Mouse (Mus musculus) embryonic fibroblast, embryonic 13.5 days (primary cell): ENCODE data around the gene Lrriq4. TPM values are rescaled to one million over a fixed set of nuclear protein-coding genes. Genes with fewer than 3 reads are reported as not detected.

Source experiments
- H3K27ac ChIP-seq: 2 replicates; pipeline ENCODE4 v1.5.1; 2012; ENCODE audit warnings: low read length, control low read depth, inconsistent platforms; ENCODE audit not compliant: insufficient read depth
- H3K4me1 ChIP-seq: 2 replicates; pipeline ENCODE4 v1.6.1; 2011; ENCODE audit warnings: low read length; ENCODE audit not compliant: control insufficient read depth, insufficient read depth
- H3K4me3 ChIP-seq: 2 replicates; pipeline ENCODE4 v1.5.1; 2011; ENCODE audit warnings: mild to moderate bottlenecking, control low read depth, low read length; ENCODE audit not compliant: insufficient read depth
- CTCF ChIP-seq: IDR thresholded peaks from 2 replicates; pipeline ENCODE4 v1.5.1; 2011; ENCODE audit warnings: mild to moderate bottlenecking, control low read depth, low read length, moderate library complexity, borderline replicate concordance; ENCODE audit not compliant: insufficient read depth
- POLR2A ChIP-seq: IDR thresholded peaks from 2 replicates; pipeline ENCODE4 v1.6.1; 2011; ENCODE audit warnings: low read depth, mild to moderate bottlenecking, control low read depth, low read length, moderate library complexity
- polyA plus RNA-seq: library from polyadenylated mRNA; stranded (reverse); fragments of >200 nt; gene quantifications from 2 replicates; pipeline ENCODE4 v1.2.4, GENCODE M21; 2011; ENCODE audit warnings: low read depth; ENCODE audit not compliant: missing spikeins, insufficient read length

The Lrriq4 gene
- not detected in 2 replicates for polyA plus RNA-seq

DNA sequence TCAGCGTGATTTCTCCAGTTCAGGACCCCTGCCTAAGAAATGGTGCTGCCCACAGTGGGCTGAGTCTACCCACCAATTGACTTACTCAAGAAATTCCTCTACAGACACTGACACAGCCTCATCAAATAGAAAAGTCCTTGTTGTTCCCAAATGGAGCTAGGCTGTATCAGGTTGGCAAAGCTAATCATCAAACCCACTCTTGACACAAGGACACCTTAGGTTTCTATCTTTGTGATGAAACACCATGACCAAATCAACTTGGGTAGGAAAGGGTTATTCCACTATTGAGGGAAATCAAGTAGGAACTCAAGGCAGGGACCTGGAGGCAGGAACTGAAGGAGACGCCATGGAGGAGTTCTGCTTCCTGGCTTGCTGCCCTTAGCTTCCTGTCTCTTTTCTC lies at the start of gene Lrriq4:
TSS of gene Lrriq4 (plus strand) at position 301 of the 400 bp plus-strand sequence.
- TF ChIP-seq POLR2A (no peak), CTCF (no peak)
- H3K4me3 ChIP-seq = no peak within 1 kb of the TSS
- no peaks in the 10 kb centered on the region for H3K4me1 ChIP-seq
- no peak within 1 kb of the TSS for H3K27ac ChIP-seq

DNA sequence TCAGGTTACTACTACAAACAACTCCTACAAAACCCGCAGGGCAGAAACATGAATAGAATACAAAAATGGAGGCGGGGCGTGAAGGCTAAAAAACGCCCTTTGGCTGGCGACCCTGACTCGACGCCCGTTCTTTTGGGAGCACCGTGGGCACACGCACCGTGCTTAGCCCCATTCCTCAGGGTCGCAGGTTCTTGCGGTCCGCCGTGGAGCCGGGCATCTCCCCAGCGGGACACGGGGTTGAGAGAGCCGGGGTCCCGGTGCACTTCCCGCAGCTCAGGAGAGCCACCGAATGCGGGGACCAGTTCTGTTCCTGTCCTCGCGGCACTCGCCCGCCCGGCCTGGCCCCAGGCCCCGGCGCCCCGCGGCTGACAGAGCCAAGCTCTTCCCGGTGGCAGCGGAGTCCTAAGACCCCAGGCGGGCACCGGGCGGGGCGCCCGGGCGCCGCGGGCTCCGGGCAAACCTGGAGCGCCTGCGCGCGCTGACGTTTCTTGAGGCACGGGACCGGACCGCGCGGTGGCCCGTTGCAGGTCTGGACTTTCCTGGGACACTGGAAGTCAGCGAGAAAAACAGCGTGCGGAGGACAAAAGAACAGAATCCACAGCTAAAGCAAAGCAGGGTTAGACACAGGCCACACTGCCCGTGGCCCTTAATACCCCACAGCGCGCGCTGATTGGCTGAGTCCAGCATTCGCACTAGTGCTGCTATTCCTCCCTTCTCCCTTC lies 49.0 kb upstream of the Lrriq4 start:
- H3K27ac ChIP-seq = no peak overlapping the region
- peak overlapping the region; percentile 53 for H3K4me3 ChIP-seq
- no peaks in the 10 kb centered on the region for H3K4me1 ChIP-seq
- TF ChIP-seq CTCF = no peak
- peak; percentile 63 for TF ChIP-seq POLR2A

DNA sequence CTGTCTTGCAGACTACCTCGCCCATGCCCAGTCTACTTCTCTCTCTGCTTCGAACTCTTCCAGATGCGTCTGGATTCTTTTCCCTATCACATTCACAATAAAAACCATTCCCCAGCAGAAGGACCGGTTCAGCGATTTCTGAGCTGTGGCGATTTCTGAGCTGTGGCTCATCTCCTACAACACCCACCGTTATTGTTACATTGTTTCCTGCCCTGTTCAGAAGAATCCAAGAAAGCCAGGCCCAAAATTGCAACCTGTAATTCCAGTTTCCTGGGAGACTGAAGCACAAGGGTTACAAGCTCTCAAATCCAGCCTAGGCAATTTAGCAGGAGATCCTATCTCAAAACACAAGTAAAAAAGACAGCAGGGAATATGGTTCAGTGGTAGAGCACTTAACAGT lies 47.0 kb upstream of the Lrriq4 start:
- Histone ChIP-seq H3K27ac (no peak overlapping the region), H3K4me1 (no peaks in the 10 kb centered on the region), H3K4me3 (no peak overlapping the region)
- no peak for TF ChIP-seq CTCF
- no peak for TF ChIP-seq POLR2A

DNA sequence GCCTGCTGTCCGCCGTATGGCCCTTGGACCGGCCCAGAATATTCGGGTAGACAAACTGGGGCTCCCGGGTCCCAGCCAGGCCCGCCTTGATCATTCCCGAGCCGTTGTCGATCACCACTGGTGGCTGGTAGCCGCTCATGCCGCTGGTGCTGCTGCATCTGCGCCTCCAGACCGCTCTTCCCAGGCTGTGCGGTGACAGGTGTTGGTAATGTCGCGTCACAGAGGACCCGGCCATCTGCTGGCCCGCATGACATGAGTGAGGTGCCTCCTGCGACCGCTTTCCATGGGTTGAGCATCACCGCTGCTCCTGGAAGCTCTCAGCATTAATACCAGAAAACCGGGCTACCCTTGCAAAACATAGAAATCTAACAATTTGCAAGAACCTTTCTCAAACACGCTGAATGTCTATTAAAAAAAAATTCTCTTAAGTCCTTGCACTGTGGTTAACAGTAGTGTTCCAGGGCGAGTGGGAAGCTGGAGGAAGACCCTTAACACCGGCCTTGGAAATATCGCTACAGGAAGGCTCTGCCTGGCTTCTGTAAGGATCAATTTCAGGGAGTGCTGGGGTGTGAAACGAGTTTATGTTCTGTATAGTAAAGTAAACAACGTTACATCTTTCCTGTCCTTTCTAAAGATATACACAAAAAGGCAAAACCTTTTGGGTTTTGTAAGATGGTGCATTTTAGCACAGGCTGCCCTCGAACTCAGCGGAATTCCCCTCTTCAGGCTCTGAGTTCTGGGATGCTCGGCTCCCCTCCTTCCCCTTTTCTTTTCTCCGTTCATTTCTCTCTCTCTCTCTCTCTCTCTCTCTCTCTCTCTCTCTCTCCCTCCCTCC lies 44.4 kb upstream of the Lrriq4 start, which contains the start of gene Actrt3:
TSS of gene Actrt3 (minus strand) at position 229 of the 835 bp plus-strand sequence.
- TF ChIP-seq CTCF = no peak
- no peak for TF ChIP-seq POLR2A
- Histone ChIP-seq H3K27ac (no peak within 1 kb of the TSS), H3K4me1 (no peaks in the 10 kb centered on the region), H3K4me3 (peak within 1 kb of the TSS; percentile 66)

DNA sequence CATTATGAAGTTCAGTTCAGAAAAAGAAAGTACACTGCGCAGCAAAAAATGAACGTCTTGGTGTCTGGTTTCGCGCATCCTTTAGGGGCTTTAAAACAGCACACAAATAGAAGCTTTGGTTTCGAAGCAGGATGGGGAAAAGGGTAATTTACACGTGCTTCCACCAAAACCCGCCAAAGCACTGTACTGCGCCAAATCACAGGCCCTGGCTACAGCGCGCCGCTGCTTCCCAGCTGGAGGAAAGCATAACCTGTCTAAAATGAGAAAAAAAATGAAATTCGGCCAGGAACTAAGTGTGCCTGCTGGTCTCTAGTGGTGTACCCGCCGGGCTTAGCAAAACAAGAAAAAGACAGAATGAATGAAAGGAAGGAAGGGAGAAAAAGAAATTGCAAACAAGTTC lies 43.6 kb upstream of the Lrriq4 start:
- Histone ChIP-seq H3K4me3 (peak overlapping the region; percentile 66), H3K27ac (no peak overlapping the region), H3K4me1 (no peaks in the 10 kb centered on the region)
- TF ChIP-seq POLR2A = no peak
- TF ChIP-seq CTCF = no peak

DNA sequence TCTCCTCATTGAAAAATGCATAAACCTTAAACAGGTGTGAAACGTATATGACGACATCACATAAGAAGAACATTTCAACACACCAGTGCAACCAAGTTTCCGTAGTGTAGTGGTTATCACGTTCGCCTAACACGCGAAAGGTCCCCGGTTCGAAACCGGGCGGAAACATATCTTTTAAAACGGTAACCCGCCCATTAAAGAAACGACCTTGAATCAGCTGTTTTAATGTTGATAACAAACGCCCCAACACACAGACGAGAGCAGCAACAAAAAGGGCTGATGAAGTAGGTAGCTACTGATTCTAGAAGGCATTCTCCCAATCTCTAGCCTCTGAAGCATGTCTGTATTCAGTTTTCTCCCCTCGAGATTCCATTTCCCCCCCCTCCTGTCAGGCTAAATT lies 43.1 kb upstream of the Lrriq4 start:
- Histone ChIP-seq H3K27ac (no peak overlapping the region; the same call in 1 of the 2 replicates), H3K4me3 (peak overlapping the region; percentile 66), H3K4me1 (no peaks in the 10 kb centered on the region)
- TF ChIP-seq POLR2A = 0 out of 2 replicates have a peak, but pooled peaks have one; percentile 21
- no peak for TF ChIP-seq CTCF

DNA sequence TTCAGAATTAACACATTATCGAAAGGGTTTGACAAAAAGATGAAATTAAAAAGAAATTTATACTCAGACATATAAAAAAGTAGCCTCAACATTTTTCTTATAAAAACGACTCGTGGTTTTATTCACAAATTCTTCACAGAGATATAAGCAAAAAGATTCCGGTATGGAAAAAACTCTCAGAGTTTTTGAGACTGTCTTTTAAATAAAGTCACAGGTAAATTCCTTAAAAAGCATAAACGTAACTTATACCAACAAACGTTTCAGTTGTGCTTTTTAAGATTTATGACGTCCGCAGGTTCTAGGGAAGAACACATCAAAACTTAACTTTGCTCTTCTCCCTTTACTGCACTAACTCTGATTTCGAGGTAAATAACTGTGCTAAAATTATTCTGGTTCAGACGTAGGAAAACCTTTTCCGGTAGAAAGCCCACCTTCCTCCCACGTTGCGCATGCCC lies 42.7 kb upstream of the Lrriq4 start:
- H3K27ac ChIP-seq = peak overlapping the region; percentile 91
- TF ChIP-seq POLR2A = no peak; the same call in 1 of the 2 replicates
- TF ChIP-seq CTCF = no peak
- no peaks in the 10 kb centered on the region for H3K4me1 ChIP-seq
- peak overlapping the region; percentile 76 for H3K4me3 ChIP-seq

DNA sequence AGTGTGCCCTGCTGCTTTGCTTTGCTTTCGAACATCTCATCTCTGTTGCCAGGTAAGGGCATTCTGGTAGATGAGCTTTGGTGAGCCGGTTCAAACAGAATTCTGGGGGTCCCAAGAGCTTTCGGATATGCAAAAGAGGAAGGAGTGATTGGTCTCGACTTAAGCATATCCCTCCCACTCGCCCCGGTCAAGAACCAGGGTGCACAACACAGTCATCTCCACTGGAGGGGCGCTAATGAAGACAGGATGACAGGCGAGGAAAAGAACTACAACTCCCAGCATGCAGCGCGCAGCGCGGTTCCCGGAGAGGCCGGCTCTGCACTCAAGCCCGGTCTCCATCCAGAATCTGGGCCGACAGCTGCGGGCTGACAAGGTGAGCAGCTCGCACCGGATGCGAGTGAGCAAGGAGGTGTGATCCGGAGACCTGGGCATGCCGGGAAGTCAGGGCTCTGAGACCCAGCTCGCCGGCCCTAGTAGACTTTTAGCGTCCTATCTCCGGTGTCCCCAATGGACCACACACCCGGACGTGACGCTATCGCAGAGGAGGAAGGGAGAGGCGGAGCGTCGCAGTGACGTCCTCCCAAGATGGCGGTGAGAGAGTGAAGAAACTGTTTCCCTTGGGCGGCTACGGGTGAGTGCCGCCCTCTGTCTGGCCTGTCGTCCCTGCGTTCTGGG lies 42.1 kb upstream of the Lrriq4 start, which contains the start of gene Mynn:
TSS of gene Mynn (plus strand) at position 1 of the 675 bp plus-strand sequence.
- TF ChIP-seq POLR2A (peak; percentile 84), CTCF (no peak)
- H3K4me3 ChIP-seq = peak within 1 kb of the TSS; percentile 76
- H3K4me1 ChIP-seq = no peaks in the 10 kb centered on the region
- peak within 1 kb of the TSS; percentile 91 for H3K27ac ChIP-seq

DNA sequence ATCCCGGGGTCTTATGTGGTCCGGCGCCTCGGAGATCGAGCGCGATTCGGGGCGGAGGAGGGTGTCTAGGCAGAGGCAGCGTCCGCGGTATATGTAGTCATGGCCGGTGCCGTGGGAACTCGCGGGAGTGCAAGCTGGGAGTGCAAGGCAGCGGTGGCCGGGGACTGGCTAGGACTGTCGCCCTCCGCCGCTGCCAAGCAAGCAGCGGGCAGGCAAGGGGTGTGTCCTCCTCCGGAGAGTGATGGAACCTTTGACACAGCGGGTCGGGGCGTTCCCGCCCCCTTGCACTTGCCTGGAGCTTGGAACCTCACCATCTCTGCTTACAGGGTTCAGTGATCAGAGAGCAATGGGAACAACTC lies 41.6 kb upstream of the Lrriq4 start:
- Histone ChIP-seq H3K4me1 (no peaks in the 10 kb centered on the region), H3K4me3 (peak overlapping the region; percentile 76), H3K27ac (peak overlapping the region; percentile 91)
- TF ChIP-seq POLR2A (no peak), CTCF (no peak)
